Mouse (Mus musculus): ENCODE results near the gene Arih2. TPM values are rescaled to one million over a fixed set of nuclear protein-coding genes. Genes with fewer than 3 reads are reported as not detected.

Arih2 gene
- polyA plus RNA-seq, 1 experiment from 2014 or later = 45.5 TPM

DNA sequence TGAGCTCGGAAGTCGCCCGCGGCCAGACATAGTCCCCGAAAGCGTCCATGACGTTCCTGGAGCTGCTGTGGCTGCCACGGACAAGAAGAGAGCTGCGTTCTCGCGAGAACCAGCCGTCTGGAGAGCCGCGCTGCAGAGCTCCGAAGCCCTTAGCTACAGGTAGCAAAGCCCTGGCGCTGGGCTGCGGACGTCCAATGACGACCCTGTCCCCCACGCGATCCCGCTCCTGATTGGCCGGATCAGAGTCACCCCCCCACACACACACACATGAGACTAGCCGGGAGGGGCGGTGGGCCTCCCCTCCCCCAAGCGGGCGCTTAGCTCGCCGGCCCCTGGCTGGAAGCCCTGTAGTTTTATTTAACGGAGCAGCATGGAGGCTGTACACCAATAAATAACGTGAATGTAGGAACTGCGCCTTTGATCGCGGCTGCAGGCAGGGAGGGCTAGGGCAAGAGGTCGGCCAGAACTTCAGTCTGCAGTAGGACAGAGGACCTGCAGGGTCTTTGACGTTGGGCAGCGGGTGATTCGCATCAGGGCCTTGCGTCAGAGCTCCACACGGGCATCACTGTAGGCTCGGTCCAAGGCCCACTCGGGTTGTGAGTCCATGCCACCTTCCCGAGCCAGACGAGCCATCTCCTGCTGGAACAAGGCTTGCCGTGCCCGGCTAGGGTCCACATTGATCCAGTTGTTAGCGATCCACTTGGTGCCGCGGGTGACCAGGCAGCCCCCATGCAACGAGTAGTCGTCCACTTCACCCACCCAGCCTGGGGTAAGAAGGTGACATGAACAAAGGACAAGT, 70.4 kb downstream of the Arih2 start, which contains the start of gene Wdr6:
Gene Wdr6, minus strand, starts transcription at position 195 of the 799 bp plus-strand sequence.
- Histone ChIP-seq H3K9ac (ENCODE audit: low read length) (peak within 1 kb of the TSS; percentile 94), H3K9me3 (replicated peaks; ENCODE audit: control insufficient read depth, low read length) (no peaks in the 10 kb centered on the region), H3K36me3 (ENCODE audit: control insufficient read depth, insufficient read depth, low read length) (peaks cover 7% of the 10 kb centered on the region; the same call in 1 of the 2 replicates), H3K4me3 (replicated peaks; ENCODE audit: low read length) (peak within 1 kb of the TSS; percentile 72), H3K27me3 (ENCODE audit: control insufficient read depth, insufficient read depth, low read length) (no peaks in the 10 kb centered on the region), H3K4me1 (ENCODE audit: control insufficient read depth, insufficient read depth, low read length) (peaks cover 31% of the 10 kb centered on the region), H3K4me2 (ENCODE audit: low read depth, low read length) (peak within 1 kb of the TSS; percentile 91), H3K27ac (ENCODE audit: low read length) (peak within 1 kb of the TSS; percentile 90)
- WGBS = 4% methylated on average over 51 of the region's 51 CpGs
- peak; percentile 98 for ATAC-seq (ENCODE audit: insufficient read depth, low FRiP score)

DNA sequence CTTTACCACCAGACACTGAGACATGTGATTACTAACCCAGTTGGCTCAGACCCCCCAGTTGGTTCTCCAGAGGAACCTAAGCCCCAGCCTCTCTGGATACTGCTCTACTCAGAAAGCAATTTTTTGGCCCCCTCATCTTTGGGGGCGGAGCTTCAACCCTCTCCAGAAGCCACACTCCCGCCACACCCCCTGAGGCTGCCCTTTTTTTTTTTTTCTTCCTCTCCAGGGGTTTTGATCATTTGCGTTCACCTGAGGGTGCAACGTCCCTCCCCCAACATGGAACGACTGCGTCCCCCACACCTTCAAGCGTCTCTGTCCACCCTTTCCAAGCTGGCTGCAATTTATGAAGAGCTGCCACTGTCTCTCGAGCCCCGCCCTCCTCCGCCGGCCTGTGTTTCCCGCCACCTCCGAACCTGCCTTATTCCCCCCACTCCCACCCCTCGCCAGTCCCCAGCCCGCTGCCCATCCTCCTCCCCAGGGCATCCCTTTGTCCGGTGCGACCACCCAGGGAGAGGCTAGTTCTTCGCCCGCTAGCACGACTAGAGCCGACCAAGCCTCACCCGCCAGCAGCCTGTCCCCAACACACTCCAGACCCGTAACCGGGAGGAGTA, 71.1 kb downstream of the Arih2 start:
- H3K4me1 ChIP-seq (ENCODE audit: control insufficient read depth, insufficient read depth, low read length) = peaks cover 31% of the 10 kb centered on the region
- peaks cover 9% of the 10 kb centered on the region; the same call in 1 of the 2 replicates for H3K36me3 ChIP-seq (ENCODE audit: control insufficient read depth, insufficient read depth, low read length)
- peak overlapping the region; percentile 72 for H3K4me3 ChIP-seq (replicated peaks; ENCODE audit: low read length)
- peak overlapping the region; percentile 91 for H3K4me2 ChIP-seq (ENCODE audit: low read depth, low read length)
- WGBS = under 1% methylated on average over 24 of the region's 24 CpGs
- H3K27me3 ChIP-seq (ENCODE audit: control insufficient read depth, insufficient read depth, low read length) = no peaks in the 10 kb centered on the region
- peak; percentile 5 for ATAC-seq (ENCODE audit: insufficient read depth, low FRiP score)
- no peaks in the 10 kb centered on the region for H3K9me3 ChIP-seq (replicated peaks; ENCODE audit: control insufficient read depth, low read length)
- H3K27ac ChIP-seq (ENCODE audit: low read length) = peak overlapping the region; percentile 90
- peak overlapping the region; percentile 94 for H3K9ac ChIP-seq (ENCODE audit: low read length)

DNA sequence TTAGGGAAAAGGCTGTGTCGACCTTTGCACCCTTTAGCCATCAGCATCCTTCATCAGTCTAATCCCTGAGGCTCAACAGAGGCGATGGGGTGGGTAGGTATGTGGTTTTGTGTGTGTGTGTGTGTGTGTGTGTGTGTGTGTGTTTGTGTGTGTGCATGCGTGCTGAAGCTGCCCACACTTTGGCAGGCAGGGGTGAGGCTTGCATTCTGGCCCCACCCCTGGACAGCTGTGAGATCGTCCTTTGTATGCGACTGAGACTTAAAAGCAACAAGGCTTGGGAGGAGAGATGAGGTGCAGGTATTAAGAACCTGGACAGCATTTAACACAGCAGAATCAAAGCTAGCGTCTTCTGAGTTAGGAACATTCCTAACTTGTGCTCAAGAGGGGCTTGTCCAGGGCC, 72.2 kb downstream of the Arih2 start:
- Histone ChIP-seq H3K36me3 (ENCODE audit: control insufficient read depth, insufficient read depth, low read length) (peaks cover 15% of the 10 kb centered on the region), H3K4me2 (ENCODE audit: low read depth, low read length) (peak overlapping the region; percentile 91), H3K4me1 (ENCODE audit: control insufficient read depth, insufficient read depth, low read length) (peaks cover 31% of the 10 kb centered on the region), H3K9me3 (replicated peaks; ENCODE audit: control insufficient read depth, low read length) (no peaks in the 10 kb centered on the region), H3K4me3 (replicated peaks; ENCODE audit: low read length) (peak overlapping the region; percentile 72), H3K9ac (ENCODE audit: low read length) (peak overlapping the region; percentile 94; the same call in 1 of the 2 replicates), H3K27ac (ENCODE audit: low read length) (no peak overlapping the region), H3K27me3 (ENCODE audit: control insufficient read depth, insufficient read depth, low read length) (no peaks in the 10 kb centered on the region)
- WGBS = 26% methylated on average over 6 of the region's 6 CpGs
- no peak for ATAC-seq (ENCODE audit: insufficient read depth, low FRiP score)

DNA sequence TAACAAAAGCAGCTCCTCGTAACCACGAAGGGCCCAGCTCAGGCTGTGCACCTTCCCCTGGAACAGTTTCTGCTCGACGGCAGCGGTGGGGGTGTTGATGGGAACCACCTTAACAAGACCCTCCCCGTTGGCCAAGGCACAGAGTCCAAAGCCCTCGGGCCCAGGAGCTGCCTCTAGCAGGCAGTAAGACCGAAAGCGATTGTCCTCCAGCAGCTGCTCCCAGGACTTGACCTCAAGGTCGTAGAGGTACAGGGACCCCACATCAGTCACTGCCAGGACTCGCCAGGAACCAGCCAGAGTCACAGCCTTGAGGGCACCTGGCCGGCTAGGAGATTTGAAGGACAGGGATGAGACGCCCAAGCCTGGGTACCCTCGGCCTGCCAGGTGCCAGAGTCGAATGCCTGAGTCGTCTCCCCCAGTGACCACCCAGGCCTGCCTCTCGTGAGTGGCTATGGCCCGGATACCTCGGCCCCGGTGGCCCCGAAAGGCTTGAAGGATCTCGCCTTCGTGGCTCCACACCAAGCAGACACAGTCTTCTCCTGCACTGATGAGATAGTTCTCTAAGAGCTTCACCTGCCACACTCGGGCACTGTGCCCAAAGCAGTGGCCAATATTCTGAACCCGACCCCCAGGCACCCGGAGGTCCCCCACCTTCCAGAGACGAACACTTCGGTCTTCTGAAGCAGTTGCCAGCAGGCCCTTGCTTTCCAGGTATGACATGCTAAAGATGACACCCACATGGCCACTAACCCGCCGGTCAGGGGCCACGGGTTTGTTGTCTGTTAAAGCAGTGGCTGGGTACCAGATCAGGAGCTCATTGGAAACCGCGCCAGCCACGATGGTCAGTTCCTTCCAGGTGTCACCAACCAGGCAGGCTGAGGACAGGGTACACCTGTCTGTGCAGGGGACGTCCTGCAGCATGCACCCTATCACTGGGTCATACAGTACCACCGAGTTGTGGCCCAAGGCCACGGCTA, 73.6 kb downstream of the Arih2 start:
- Histone ChIP-seq H3K36me3 (ENCODE audit: control insufficient read depth, insufficient read depth, low read length) (peaks cover 15% of the 10 kb centered on the region), H3K27me3 (ENCODE audit: control insufficient read depth, insufficient read depth, low read length) (no peaks in the 10 kb centered on the region), H3K4me2 (ENCODE audit: low read depth, low read length) (no peak overlapping the region), H3K4me1 (ENCODE audit: control insufficient read depth, insufficient read depth, low read length) (peaks cover 34% of the 10 kb centered on the region), H3K27ac (ENCODE audit: low read length) (no peak overlapping the region), H3K4me3 (replicated peaks; ENCODE audit: low read length) (no peak overlapping the region), H3K9me3 (replicated peaks; ENCODE audit: control insufficient read depth, low read length) (no peaks in the 10 kb centered on the region), H3K9ac (ENCODE audit: low read length) (no peak overlapping the region)
- WGBS = 74% methylated on average over 37 of the region's 37 CpGs
- ATAC-seq (ENCODE audit: insufficient read depth, low FRiP score) = no peak

DNA sequence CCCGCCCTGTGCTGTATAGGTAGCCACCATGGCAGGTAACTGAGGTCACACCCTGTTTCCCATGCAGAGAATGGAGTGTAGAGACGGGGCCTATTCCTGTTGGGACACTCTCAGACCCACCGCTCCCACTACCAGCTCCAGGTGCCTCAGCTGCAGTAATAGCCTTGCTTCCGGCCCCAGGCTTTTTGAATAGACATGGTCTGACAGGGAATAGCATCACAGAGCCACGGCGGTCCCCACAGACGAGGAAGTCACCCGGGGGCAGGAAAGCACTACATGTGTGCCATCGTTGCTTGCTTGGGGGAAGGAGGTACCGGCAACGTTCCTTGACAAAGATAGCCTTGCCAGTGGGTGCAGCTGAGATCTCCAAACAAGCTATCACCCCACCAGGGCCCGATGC, 74.3 kb downstream of the Arih2 start:
- Histone ChIP-seq H3K4me3 (replicated peaks; ENCODE audit: low read length) (no peak overlapping the region), H3K9ac (ENCODE audit: low read length) (no peak overlapping the region), H3K4me2 (ENCODE audit: low read depth, low read length) (no peak overlapping the region), H3K36me3 (ENCODE audit: control insufficient read depth, insufficient read depth, low read length) (peaks cover 15% of the 10 kb centered on the region), H3K27me3 (ENCODE audit: control insufficient read depth, insufficient read depth, low read length) (no peaks in the 10 kb centered on the region), H3K4me1 (ENCODE audit: control insufficient read depth, insufficient read depth, low read length) (peaks cover 38% of the 10 kb centered on the region), H3K9me3 (replicated peaks; ENCODE audit: control insufficient read depth, low read length) (no peaks in the 10 kb centered on the region), H3K27ac (ENCODE audit: low read length) (no peak overlapping the region)
- no peak for ATAC-seq (ENCODE audit: insufficient read depth, low FRiP score)
- WGBS = 88% methylated on average over 12 of the region's 12 CpGs

DNA sequence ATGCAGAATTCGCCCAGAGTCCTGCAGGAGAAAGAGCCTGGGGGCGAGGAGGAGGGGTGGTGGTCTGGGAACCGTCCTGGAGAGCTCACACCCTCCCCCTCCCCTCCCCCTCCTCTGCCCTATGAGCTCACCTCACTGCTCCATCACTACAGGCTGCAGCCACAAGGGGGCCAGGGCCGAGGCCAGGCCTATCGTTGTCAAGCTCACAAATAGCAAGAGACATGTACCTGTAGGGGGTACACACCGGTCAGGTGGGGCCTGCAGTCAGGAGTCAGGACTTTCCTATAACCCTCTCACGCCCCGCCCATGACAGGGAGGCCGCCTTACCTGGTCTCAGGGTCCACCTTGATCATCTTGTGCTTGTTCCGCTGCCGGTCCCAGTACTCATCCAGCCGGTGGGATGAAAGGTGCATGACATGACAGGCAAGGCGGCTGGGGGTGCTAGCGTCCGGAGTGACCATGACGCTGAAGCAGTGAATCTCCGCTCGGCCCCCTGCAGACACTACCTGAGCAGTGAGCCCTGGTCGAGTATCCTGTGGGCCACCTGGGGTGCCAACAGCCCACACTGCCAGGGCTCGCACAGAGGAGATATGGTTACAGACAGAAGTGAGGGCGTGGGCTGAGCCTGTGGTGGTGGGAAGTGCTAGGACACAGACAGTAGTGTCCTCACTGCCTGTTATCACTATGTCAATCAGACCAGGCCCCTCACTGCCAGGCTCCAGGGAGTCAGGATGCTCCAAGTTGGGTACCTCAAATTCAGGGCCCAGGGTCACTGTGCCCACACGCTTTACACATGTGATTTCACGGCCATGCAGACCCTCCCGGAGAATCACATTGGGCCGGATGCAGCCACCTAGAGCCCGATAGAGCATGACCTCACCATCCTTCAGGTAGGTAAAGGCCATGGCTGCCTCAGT, 75.2 kb downstream of the Arih2 start:
- Histone ChIP-seq H3K9me3 (replicated peaks; ENCODE audit: control insufficient read depth, low read length) (no peaks in the 10 kb centered on the region), H3K27ac (ENCODE audit: low read length) (no peak overlapping the region), H3K4me3 (replicated peaks; ENCODE audit: low read length) (no peak overlapping the region), H3K36me3 (ENCODE audit: control insufficient read depth, insufficient read depth, low read length) (peaks cover 15% of the 10 kb centered on the region), H3K4me2 (ENCODE audit: low read depth, low read length) (no peak overlapping the region), H3K9ac (ENCODE audit: low read length) (no peak overlapping the region), H3K4me1 (ENCODE audit: control insufficient read depth, insufficient read depth, low read length) (peaks cover 34% of the 10 kb centered on the region), H3K27me3 (ENCODE audit: control insufficient read depth, insufficient read depth, low read length) (no peaks in the 10 kb centered on the region)
- no peak for ATAC-seq (ENCODE audit: insufficient read depth, low FRiP score)
- WGBS = 55% methylated on average over 26 of the region's 26 CpGs

DNA sequence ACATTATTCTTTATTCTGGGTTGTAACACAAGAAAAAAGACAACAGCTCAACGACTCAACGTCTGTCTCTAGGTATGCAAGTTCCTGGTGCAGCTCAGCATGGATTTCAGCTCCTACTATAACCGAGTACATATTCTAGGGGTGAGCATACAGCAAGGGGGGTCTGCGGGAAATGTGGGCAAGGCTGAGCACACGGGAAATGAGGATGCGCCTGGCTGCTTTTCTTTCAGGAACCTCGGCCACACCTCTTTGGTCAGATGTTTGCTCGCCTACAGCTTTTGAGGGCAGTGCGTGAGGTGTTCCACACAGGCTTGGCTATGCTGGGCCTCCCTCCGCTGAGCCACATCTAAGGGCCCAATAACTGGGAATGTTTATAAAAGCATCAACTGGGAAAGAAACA, 76.9 kb downstream of the Arih2 start:
- no peak overlapping the region for H3K4me3 ChIP-seq (replicated peaks; ENCODE audit: low read length)
- no peak overlapping the region for H3K9ac ChIP-seq (ENCODE audit: low read length)
- H3K4me2 ChIP-seq (ENCODE audit: low read depth, low read length) = no peak overlapping the region
- no peaks in the 10 kb centered on the region for H3K9me3 ChIP-seq (replicated peaks; ENCODE audit: control insufficient read depth, low read length)
- peaks cover 15% of the 10 kb centered on the region for H3K36me3 ChIP-seq (ENCODE audit: control insufficient read depth, insufficient read depth, low read length)
- H3K27ac ChIP-seq (ENCODE audit: low read length) = no peak overlapping the region
- H3K4me1 ChIP-seq (ENCODE audit: control insufficient read depth, insufficient read depth, low read length) = peaks cover 33% of the 10 kb centered on the region
- 74% methylated on average over 10 of the region's 10 CpGs for WGBS
- no peak for ATAC-seq (ENCODE audit: insufficient read depth, low FRiP score)
- H3K27me3 ChIP-seq (ENCODE audit: control insufficient read depth, insufficient read depth, low read length) = no peaks in the 10 kb centered on the region

DNA sequence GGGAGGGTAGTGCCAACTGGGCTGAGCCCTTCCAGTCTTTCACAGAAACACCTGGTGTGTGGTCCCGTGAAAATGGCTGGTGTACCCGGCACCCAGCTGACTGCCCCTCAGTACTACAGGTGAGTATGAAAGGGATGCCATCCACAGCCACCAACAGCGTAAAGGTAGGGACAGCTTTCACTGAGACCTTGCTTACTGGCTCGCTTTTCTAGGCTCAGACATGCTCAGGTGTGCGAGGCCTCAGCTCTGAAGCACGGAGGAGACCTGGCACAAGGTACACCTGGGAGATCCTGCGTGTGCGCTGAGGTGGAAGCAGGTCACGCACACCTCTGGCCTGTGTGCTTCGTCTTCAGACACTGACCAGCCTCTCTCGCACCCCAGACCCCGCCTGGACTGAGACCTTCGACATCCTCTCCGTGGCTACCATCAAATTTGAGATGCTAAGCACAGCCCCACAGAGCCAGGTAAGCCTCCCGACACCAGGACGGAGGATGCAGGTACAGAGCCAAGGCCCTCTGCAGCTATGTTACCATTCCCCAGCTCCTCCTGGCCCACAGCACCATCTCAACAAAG, 77.7 kb downstream of the Arih2 start:
- no peak overlapping the region for H3K9ac ChIP-seq (ENCODE audit: low read length)
- ATAC-seq (ENCODE audit: insufficient read depth, low FRiP score) = no peak
- H3K4me2 ChIP-seq (ENCODE audit: low read depth, low read length) = no peak overlapping the region
- no peaks in the 10 kb centered on the region for H3K9me3 ChIP-seq (replicated peaks; ENCODE audit: control insufficient read depth, low read length)
- H3K4me3 ChIP-seq (replicated peaks; ENCODE audit: low read length) = no peak overlapping the region
- no peak overlapping the region for H3K27ac ChIP-seq (ENCODE audit: low read length)
- WGBS = 93% methylated on average over 16 of the region's 16 CpGs
- H3K36me3 ChIP-seq (ENCODE audit: control insufficient read depth, insufficient read depth, low read length) = peaks cover 15% of the 10 kb centered on the region
- no peaks in the 10 kb centered on the region for H3K27me3 ChIP-seq (ENCODE audit: control insufficient read depth, insufficient read depth, low read length)
- peaks cover 25% of the 10 kb centered on the region for H3K4me1 ChIP-seq (ENCODE audit: control insufficient read depth, insufficient read depth, low read length)

All from stomach, embryonic 16.5 days (tissue).